Mouse (Mus musculus): ENCODE measurements at regions not wholly inside any gene's neighbourhood (a gene's known extent, or its start where the extent isn't known, plus 50 kb on each side); places are given as distances from the start of the nearest gene placed in this dataset.
"Not testable (repeated sequence)": the region's sequence is repeated elsewhere in the genome, so short reads cannot be mapped to it uniquely, and the experiment has no call there.

GRCm38 (mm10) chr3:57963965-57964364 lies 116.1 kb upstream of the Pfn2 start:
- no peak for DNase-seq

DNA sequence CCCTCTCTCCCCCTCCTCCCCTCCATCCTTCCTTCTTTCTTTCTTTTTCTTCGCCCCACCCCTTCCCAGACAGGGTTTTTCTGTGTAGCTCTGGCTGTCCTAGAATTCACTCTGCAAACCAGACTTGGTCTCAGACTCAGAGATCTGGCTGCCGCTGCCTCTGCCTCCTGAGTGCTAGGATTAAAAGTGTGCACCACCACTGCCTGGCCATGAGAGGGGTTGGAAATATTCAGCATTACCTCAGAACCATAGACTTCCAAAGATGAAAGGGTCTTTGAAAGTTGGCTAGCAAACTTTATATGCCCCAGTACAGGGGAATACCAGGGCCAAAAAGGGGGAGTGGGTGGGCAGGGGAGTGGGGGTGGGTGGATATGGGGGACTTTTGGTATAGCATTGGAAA lies 122.7 kb upstream of the Pfn2 start:
- DNase-seq, result not testable (repeated sequence)

DNA sequence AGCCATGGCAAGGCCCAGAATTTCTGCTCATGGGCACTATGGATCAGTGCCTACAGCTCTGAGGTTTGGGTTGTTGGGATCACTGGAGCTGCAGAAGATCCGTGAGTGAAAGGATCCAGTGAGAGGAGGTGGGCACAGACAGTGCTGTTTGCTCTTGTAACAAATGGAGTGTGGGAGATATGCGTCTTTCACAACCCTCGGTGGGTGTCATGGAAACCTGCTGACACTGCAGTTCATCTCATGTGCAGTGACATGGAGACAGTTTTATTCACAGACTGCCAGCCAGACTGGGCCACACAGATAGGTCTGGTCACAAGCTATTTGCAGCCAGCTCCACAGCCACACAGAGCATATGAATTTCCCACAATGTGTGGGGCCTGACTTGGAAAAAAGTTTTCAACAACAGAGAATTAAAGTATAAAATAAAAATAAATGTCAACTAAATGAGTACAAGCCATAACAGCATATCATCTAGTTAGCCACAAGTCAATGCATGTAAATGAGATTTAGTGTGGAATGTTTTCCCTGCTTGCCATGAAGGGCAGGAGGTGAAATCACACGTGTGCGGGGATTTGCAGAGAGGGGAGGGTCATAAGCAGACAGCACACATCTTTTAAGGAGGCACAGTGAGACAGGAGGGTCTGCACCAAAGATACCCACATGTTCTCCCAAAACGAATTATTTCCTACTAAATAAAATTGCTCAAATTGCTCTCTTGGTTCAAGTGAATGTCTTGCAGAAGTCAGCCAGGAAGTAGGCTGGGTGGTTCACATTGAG lies 124.8 kb upstream of the Pfn2 start:
- DNase-seq, result no peak

- no peak for DNase-seq
Measured at GRCm38 (mm10) chr3:57973546-57973945, 125.7 kb upstream of the Pfn2 start.

DNA sequence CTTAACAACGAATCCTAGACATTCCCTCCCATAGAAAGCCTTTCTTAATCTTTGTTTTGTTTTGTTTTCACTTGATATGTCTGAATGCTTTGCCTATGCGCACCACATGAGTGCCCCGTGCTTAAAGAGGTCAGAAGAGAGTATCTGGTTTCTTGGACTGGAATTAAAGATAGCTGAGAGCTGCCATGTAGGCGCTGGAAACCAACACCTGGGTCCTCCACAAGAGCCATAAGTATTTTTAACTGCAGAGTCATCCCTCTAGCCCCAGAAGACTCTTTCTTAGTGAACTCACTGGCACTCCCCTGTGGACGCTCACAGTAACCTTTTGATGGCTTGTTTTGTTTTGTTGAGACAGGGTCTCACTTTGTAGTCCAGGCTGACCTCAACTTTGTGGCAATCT lies 127.5 kb upstream of the Pfn2 start:
- DNase-seq, result no peak

- no peak for DNase-seq
Measured at GRCm38 (mm10) chr3:57976640-57977229, 128.9 kb upstream of the Pfn2 start.

- DNase-seq, result no peak
Measured at GRCm38 (mm10) chr3:57988175-57988574, 140.3 kb upstream of the Pfn2 start.

GRCm38 (mm10) chr3:57990738-57991137 lies 142.9 kb upstream of the Pfn2 start:
- DNase-seq, result no peak

DNA sequence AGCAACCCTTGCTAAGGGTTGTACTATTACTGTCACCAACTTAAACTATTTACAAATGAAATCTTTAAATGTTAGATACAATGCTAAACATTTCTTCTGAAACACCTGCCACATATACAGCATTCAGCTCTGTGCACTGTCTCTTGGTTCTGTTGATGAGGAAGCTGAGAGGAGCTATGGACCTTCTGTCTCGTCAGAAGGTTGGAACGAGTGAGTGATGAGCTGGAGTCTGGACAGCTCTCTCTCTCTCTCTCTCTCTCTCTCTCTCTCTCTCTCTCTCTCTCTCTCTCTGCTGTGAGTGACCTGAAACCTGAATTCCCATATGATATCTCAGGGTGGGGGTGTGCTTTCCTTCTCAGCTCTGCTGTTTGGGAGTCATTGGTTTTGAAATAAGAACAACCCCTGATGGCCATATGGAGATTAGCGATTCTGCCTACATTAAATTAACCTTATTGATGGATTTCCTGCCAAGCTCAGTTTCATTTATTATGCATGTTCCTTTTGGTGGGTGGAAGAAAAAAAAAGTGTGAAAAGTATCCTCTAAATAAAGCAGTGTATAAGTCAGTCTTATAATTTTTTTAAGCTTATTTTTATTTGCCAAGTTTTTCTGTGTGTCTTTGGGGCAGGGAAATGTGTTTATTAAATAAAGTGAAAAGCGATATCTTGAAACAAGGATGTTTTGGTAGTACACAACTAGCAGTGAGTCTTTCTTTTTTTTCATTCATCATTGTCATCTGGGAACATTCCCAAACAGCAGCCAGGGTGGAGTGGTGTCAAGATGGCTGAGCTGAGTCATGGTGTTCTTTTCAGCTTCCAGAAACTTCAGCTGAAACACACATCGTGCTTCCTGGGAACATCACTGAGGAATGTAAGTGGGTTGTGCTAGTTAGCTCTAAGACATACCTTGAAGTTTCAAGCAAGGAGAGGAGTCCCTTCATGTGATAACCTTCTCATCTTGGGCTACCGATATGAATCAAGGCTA lies 150.5 kb upstream of the Pfn2 start:
- DNase-seq, result no peak

- DNase-seq, result no peak
Measured at GRCm38 (mm10) chr3:58002792-58003574, 155.1 kb upstream of the Pfn2 start.

GRCm38 (mm10) chr3:58024750-58025392 lies 177.0 kb upstream of the Pfn2 start:
- no peak for DNase-seq

DNA sequence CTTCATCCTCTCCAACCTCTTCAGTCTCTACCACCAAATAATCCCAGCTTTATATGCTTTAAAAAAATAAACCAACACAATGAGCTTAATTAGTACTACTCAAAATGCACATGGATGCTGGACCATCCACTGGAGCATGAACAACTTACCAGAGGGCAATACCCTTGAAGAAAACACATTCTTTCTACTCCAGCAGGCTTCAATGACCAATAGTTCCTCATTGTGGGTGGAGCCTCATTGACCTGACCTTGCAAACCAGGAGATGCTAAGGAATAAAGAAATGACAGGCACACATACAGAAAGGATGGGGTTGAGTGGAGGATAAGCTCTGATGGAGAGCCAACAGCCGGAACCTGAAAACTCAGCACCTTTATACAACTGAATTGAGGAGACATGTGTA lies 201.7 kb upstream of the Pfn2 start:
- DNase-seq, result no peak

DNA sequence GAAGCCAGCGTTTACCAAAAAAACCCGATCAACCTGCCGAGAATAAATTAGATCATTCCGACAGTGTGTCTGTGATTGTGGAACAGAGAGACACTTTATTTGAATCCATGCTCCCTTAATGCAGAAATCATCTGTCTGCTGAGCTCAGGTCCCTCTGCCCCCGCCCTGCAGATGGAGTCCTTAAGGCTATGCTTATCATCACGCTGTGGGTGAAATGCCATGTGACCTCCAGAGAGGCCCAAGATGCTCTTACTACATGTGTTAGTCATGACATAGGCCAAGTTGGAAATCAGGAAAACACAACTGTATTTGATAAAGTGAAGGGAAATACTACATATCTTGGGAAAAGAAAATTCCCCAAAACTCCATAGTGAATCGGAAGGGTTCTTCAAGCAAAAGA lies 206.8 kb upstream of the Pfn2 start:
- DNase-seq, result no peak

GRCm38 (mm10) chr3:58055181-58055580 lies 207.3 kb upstream of the Pfn2 start:
- DNase-seq, result no peak

DNA sequence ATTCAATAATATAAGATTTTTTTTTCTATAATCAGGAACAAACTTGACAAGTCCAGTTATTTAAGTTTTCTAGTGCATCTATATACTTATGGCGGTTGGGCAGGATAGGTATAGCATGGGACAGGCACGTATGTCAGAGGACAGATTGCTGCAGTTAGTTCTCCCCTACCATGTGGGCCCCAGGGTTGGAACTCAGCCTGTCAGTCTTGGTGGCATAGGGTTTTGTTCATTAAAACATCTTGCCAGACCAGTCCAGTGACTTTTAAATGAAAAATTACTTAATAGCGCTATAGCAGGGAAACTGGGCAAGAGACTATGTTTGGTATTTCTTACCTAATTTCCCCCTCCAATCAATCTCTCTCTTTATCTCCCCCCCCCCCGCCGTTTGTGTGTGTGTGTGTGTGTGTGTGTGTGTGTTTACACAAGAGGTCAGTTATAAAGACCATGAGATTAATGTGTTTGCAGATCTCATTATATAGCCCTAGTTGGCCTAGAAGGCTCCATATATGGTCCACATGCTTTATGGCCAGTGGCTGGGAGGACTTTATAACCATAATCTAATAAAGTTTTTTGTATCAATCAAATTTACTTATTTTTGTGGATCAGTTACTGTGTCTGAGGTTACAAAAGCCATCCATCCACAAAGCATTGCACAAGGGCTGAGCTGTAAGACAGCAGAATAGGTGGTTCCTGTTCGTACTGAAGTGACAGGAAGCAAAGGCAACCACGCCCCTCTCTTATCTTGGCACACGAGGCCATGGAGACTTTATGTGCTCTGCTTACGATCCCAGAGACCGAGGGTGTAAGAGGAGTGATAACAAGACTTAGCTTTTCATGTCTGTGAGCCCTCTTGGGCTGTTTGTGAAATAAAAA lies 208.5 kb upstream of the Pfn2 start:
- DNase-seq, result no peak

- DNase-seq, result no peak
Measured at GRCm38 (mm10) chr3:58057064-58057396, 209.2 kb upstream of the Pfn2 start.

GRCm38 (mm10) chr3:58058134-58058533 lies 210.3 kb upstream of the Pfn2 start:
- no peak for DNase-seq

- DNase-seq, result no peak
Measured at GRCm38 (mm10) chr3:58063852-58064549, 216.1 kb upstream of the Pfn2 start.

GRCm38 (mm10) chr3:58071574-58071973 lies 223.7 kb upstream of the Pfn2 start:
- DNase-seq, result no peak

- no peak for DNase-seq
Measured at GRCm38 (mm10) chr3:58072230-58072839, 224.5 kb upstream of the Pfn2 start.
